ENCODE assay signal across 24 mouse cellular contexts in the genomic region with DNA sequence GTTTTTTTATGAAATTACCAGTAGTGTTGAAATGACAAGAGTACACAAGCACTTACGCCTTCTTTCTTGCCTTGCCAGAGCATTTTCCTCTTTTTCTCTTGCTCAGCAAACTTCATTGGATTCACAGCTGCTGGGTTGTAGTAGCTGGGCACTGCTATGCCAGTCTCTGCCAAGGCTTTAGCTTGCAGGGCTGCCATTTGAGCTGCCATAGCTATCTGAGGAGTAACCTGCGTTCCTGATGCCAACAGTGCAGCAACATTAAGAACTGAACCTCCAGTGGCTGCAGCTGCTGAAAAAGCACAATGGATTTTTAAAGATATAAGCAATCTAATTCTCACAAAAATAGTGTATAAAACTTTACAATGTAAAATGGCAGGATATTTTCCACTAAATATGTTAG.
"Had no signal": no experiment of that assay in that cellular context is flagged by ENCODE, and none has a peak within 500 bp of the region (broad histone marks: within the 10 kb centered on the region; RNA-seq: fewer than 3 reads in every experiment).

No protein-coding gene starts in this region.

- ATAC-seq: forebrain, embryonic 16.5 days; hindbrain, postnatal 0 days; intestine, embryonic 16.5 days; liver, embryonic 12.5 days had no signal

- H3K4me3 ChIP-seq: heart, adult 2 months; heart, embryonic 13.5 days; heart, embryonic 15.5 days; hindbrain, embryonic 13.5 days; hindbrain, embryonic 15.5 days; kidney, embryonic 15.5 days; limb, embryonic 13.5 days; limb, embryonic 15.5 days; liver, embryonic 12.5 days had no signal

- DNase-seq: heart, adult 2 months; heart, postnatal 14 days; heart, postnatal 36 days; kidney, adult 11 months; kidney, adult 2 months; kidney, adult 9 months; kidney, postnatal 14 days; kidney, postnatal 36 days; layer of hippocampus, adult 9-11 months; layer of hippocampus, postnatal 36 days; left cerebral cortex, postnatal 4 days had no signal

- H3K27ac ChIP-seq: heart, adult 2 months; heart, embryonic 13.5 days; heart, embryonic 15.5 days; hindbrain, embryonic 13.5 days; hindbrain, embryonic 15.5 days; hindbrain, postnatal 0 days; kidney, embryonic 15.5 days; kidney, postnatal 0 days; limb, embryonic 13.5 days; limb, embryonic 15.5 days; liver, embryonic 12.5 days; liver, embryonic 14.5 days had no signal
